Mouse (Mus musculus): ENCODE data around the gene Rassf3.

Rassf3 gene

GRCm38 (mm10) chr10:121492608-121493315, 16.6 kb upstream of the Rassf3 start:
- DNase-seq (ENCODE audit: extremely low read depth, low read depth, low spot score) = no peak

DNA sequence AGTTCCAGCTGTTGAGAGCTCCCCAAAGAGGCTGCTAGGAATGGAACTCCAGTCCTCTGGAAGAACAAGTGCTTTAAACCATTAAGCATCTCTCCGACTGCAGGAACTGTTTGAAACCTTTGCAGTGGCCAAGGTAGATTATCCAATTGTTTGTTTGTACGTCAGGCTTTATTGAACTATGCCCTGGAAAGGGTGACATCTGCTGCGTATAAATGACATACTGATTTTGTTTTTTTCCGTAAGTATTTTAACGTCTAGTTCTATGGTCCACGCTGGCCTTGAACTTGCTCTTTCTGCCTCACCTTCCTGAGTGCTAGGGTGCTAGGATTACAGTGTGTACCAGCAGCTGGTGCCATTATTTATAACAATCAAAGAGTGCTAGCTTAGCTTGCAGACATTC, 13.8 kb upstream of the Rassf3 start:
- no peak for DNase-seq (ENCODE audit: extremely low read depth, low read depth, low spot score)

GRCm38 (mm10) chr10:121488623-121489299, 12.6 kb upstream of the Rassf3 start:
- no peak for DNase-seq (ENCODE audit: extremely low read depth, low read depth, low spot score)

DNA sequence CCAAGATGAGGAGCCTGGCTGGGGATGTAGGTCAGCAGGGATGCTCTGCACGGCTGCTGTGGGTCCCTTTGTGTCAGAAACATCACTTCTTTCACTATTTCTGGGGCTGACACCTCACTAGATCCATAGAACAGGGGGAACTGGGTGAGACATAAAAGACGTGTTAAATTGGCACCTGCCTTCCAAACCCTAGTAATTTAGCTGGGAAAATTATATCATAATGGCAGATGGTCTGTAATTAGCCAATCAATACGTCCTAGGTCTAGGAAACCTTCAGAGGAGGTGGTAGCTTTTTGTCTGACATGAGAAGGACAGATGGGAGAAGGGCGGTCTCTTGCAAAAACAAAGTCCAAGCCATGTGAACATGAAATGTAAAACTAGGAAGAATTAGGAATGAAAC, 11.6 kb upstream of the Rassf3 start:
- DNase-seq (ENCODE audit: extremely low read depth, low read depth, low spot score) = no peak

DNA sequence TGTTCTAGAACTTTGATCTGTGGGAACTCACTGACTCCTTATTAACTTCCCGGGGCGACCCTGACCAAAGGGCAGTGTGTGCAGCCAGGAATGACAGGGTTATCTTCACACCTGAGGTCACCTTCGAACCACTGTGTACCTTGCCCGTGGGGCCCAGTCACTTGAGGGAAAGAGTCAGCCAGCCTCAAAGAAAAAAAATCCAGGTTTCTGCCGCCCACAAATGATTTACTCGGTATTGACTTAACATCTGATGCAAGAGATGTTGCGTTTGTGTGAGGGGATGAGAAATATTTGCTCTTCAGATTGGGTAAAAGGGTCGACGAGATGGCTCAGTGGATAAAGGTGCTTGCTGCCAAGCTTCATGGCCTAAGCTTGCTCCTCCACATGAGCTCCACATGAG, 10.2 kb upstream of the Rassf3 start:
- DNase-seq (ENCODE audit: extremely low read depth, low read depth, low spot score) = no peak

GRCm38 (mm10) chr10:121483364-121483763, 7.2 kb upstream of the Rassf3 start:
- DNase-seq (ENCODE audit: extremely low read depth, low read depth, low spot score) = no peak

- DNase-seq (ENCODE audit: extremely low read depth, low read depth, low spot score) = no peak
Observed at GRCm38 (mm10) chr10:121481141-121481540, 5.0 kb upstream of the Rassf3 start.

GRCm38 (mm10) chr10:121479987-121480386, 3.8 kb upstream of the Rassf3 start:
- no peak for DNase-seq (ENCODE audit: extremely low read depth, low read depth, low spot score)

- DNase-seq (ENCODE audit: extremely low read depth, low read depth, low spot score) = no peak
Observed at GRCm38 (mm10) chr10:121477433-121477832, 1.3 kb upstream of the Rassf3 start.

DNA sequence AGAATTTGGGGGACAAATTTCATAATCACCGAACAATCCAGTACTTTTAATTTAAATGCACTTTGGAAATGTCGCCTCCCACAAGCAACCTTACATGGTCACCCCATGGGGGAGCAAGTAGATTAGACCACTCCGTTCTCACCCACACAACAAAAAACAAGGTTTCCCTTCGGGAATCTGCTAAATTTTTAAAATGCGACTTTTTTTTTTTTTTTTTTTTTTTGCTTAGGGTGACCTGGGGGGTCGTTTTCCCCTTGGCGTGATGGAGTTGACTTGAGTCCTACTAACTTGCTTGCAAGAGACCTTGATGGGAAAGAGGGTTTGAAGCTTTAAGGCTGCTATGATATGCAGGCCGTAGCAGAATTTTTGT, 806 bp upstream of the Rassf3 start:
- no peak for DNase-seq (ENCODE audit: extremely low read depth, low read depth, low spot score)

DNA sequence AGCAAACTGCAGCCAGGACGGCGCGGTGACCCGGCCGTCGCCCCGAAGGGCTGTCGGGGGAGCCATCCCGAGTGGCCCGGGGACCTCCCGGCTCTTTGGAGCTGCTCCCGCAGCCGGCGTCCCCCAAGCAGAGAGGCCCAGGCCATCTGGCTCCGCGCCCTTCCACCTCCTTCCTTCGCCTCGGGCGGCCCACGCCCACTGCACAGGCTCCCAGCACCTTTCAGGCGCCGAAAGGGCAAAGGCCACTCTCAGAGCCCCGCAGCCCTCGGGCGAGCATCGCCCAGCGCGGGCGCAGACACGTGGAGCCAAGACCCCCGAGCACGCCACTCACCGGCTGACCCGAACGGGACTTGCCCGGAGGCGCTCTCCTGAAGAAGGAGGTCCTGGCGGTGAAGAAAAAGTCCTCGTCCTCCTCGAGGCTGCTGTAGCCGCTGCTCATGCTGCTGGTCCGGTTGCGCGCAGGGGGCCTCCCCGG, 438 bp downstream of the Rassf3 start:
- DNase-seq (ENCODE audit: extremely low read depth, low read depth, low spot score) = no peak

GRCm38 (mm10) chr10:121475101-121475671, 961 bp downstream of the Rassf3 start:
- DNase-seq (ENCODE audit: extremely low read depth, low read depth, low spot score) = no peak

DNA sequence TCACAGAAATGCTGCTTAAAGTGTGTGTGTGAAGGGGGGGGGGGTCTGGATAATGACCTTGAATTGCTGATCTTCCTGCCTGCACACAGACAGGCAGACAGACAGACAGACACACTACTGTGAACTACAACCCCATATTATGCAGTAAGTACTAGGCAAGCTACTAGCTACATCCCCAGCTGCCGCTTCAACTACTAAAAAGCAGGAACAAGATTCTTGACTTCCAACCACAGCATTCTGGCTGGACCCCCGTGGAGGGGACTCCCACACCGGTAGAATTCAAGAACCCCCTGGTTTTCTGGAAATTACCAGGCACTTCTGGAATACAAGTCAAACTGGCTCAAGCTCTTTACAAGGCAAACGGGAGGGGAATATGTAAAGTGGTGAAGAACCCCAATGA, 1.9 kb downstream of the Rassf3 start:
- DNase-seq (ENCODE audit: extremely low read depth, low read depth, low spot score) = no peak

GRCm38 (mm10) chr10:121473723-121474215, 2.4 kb downstream of the Rassf3 start:
- DNase-seq (ENCODE audit: extremely low read depth, low read depth, low spot score) = no peak

- no peak for DNase-seq (ENCODE audit: extremely low read depth, low read depth, low spot score)
Observed at GRCm38 (mm10) chr10:121472593-121473217, 3.4 kb downstream of the Rassf3 start.

GRCm38 (mm10) chr10:121471570-121472197, 4.5 kb downstream of the Rassf3 start:
- no peak for DNase-seq (ENCODE audit: extremely low read depth, low read depth, low spot score)

DNA sequence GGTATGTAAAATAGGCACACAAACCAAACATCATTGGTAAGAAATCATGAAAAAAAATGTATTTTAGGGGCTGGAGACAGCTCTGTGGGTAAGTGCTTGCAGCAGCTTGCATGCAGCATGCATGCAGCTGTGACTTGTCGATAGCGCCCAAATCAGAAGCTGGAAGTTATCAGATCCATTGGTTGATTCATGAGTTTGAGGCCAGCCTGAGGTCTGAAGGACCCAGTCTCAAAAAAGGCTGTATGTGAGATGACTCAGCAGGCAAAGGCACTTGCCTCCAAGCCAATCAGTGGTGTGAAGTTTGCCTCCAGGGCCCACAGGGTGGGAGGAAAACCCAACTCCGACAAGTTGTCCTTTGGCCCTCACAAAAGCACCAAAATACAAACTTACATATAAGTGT, 6.5 kb downstream of the Rassf3 start:
- DNase-seq (ENCODE audit: extremely low read depth, low read depth, low spot score) = no peak

GRCm38 (mm10) chr10:121468985-121469384, 7.2 kb downstream of the Rassf3 start:
- no peak for DNase-seq (ENCODE audit: extremely low read depth, low read depth, low spot score)

DNA sequence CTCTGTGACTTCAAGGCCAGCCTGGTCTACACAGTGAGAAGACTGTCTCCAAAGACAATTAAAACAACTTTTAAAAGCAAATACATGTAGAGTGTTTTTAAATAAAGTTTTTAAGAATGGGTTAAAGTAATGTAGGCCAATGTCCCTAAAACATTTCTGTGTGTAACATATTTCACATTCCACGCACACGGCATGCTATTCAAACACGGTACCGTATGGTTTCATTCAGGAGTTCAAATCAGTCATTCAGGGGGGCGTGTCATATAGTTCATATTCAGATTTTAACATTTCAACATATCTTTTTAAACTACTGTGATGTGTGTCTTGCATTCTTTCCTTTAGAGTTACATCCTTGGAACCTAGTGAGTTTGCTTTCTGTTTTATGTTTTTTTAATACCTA, 7.9 kb downstream of the Rassf3 start:
- no peak for DNase-seq (ENCODE audit: extremely low read depth, low read depth, low spot score)

GRCm38 (mm10) chr10:121467792-121468191, 8.4 kb downstream of the Rassf3 start:
- DNase-seq (ENCODE audit: extremely low read depth, low read depth, low spot score) = no peak

GRCm38 (mm10) chr10:121467016-121467415, 9.1 kb downstream of the Rassf3 start:
- DNase-seq (ENCODE audit: extremely low read depth, low read depth, low spot score) = no peak

Measured in fat pad, adult 2 months (tissue).